Mouse (Mus musculus): ENCODE measurements around the gene Srrt. TPM values are rescaled to one million over a fixed set of nuclear protein-coding genes. Genes with fewer than 3 reads are reported as not detected.
A peak's percentile ranks its signal among the peaks of the same experiment; 100 is the strongest.

Gene Srrt
- polyA plus RNA-seq, 1 experiment from 2014 or later: 101 TPM

DNA sequence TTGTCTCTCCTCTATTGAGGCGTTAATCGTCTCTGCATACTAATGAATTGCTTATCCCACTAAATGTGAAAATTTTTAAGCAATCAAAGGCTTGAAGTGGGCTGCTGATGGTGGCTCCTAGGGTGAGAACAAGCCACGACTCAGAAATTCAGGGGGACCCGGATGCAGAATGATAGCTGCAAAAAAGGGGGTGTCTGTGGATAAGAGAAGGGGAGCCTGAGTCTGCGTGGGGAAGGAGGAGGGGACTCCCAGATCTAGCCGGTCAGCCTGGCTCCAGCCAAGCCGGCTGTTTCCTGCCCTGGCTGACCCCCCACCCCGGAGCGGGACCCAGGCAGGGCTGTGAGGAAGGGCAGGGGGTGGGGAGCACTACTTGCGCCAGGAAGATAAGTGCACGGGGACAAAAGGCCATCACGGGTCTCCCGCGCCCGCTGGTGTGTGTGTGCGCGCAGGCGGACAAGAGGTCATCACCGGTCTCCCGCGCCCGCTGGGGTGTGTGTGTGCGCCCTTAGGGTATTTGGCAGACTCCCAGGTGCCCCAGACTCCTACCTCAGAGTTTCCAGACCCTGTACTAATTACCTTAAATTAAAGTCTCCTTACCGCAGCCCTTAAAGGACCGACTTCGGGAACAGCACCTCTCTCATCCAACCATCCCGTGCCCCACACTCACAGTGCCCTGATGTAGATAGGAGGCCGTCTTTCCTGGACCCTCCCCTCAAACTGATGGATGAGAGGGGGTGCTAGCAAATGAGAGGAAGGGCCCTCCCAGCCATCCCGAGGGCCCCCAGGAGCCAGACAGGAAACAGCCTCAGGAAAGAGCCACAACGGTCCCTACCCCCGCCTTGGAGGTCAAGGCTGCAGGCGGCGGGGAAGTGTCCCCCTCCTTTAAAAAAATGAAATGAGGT, 41.3 kb upstream of the Srrt start:
- Histone ChIP-seq H3K4me2 (ENCODE audit: low read depth, low read length) (peak overlapping the region; percentile 90), H3K9ac (ENCODE audit: low read depth, low read length) (peak overlapping the region; percentile 64), H3K27ac (replicated peaks; ENCODE audit: low read depth, low read length) (peak overlapping the region; percentile 97), H3K27me3 (replicated peaks; ENCODE audit: control insufficient read depth, insufficient read depth, low read length) (no peaks in the 10 kb centered on the region), H3K4me3 (ENCODE audit: low read depth, low read length) (peak overlapping the region; percentile 93), H3K36me3 (ENCODE audit: control insufficient read depth, insufficient read depth, low read length) (peaks cover 4% of the 10 kb centered on the region), H3K4me1 (ENCODE audit: control insufficient read depth, insufficient read depth, low read length) (peaks cover 23% of the 10 kb centered on the region), H3K9me3 (ENCODE audit: control insufficient read depth, low read length) (no peaks in the 10 kb centered on the region)
- ATAC-seq (ENCODE audit: low read depth): no peak
- 1% methylated on average over 33 of the region's 33 CpGs for WGBS
- peak; percentile 45 for DNase-seq (ENCODE audit: low spot score)

DNA sequence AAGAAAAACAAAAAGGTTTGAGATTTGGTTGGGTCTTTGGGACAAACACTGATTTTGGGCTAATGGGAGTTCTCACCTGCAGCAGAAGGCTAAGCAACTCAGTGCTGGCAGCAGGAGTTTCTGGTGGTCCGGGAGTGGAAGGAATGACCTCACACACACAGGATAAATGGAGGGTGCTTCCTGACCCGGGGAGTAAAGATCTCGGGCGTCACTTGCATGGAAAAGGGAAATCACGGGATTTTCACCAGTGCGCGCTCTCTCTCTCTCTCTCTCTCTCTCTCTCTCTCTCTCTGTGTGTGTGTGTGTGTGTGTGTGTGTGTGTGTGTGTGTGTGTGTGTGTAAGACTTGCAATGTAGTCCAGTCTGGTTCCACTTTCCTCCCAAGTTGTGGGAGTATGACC, 40.4 kb upstream of the Srrt start:
- no peak overlapping the region for H3K27ac ChIP-seq (replicated peaks; ENCODE audit: low read depth, low read length)
- no peaks in the 10 kb centered on the region for H3K27me3 ChIP-seq (replicated peaks; ENCODE audit: control insufficient read depth, insufficient read depth, low read length)
- H3K36me3 ChIP-seq (ENCODE audit: control insufficient read depth, insufficient read depth, low read length): no peaks in the 10 kb centered on the region
- DNase-seq (ENCODE audit: low spot score) (no peak), ATAC-seq (ENCODE audit: low read depth) (no peak)
- H3K4me2 ChIP-seq (ENCODE audit: low read depth, low read length): peak overlapping the region; percentile 90; the same call in 1 of the 2 replicates
- H3K4me3 ChIP-seq (ENCODE audit: low read depth, low read length): no peak overlapping the region
- H3K9me3 ChIP-seq (ENCODE audit: control insufficient read depth, low read length): no peaks in the 10 kb centered on the region
- H3K9ac ChIP-seq (ENCODE audit: low read depth, low read length): no peak overlapping the region
- 34% methylated on average over 7 of the region's 7 CpGs for WGBS
- H3K4me1 ChIP-seq (ENCODE audit: control insufficient read depth, insufficient read depth, low read length): peaks cover 22% of the 10 kb centered on the region

DNA sequence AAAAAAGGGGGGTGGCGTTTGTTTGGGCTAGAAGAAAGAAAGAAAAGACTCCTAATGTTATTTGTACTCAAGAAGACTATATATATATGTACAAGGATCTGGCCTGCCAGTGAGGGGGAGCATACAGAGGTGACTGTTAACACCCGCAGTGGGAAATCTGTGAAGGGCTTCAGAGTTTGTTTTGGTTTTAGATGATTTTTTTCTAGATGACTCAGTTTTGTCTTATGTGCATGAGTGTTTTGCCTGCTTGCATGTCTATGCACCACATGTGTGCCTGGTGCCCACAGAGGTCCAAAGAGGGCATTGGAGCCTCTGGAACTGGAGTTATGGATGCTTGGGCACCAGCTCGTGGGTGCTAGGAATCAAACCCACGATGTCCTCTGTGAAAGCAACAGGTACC, 39.5 kb upstream of the Srrt start:
- WGBS: 82% methylated on average over 4 of the region's 4 CpGs
- peaks cover 17% of the 10 kb centered on the region for H3K4me1 ChIP-seq (ENCODE audit: control insufficient read depth, insufficient read depth, low read length)
- no peak for ATAC-seq (ENCODE audit: low read depth)
- no peak overlapping the region for H3K4me3 ChIP-seq (ENCODE audit: low read depth, low read length)
- no peak overlapping the region for H3K27ac ChIP-seq (replicated peaks; ENCODE audit: low read depth, low read length)
- no peaks in the 10 kb centered on the region for H3K27me3 ChIP-seq (replicated peaks; ENCODE audit: control insufficient read depth, insufficient read depth, low read length)
- H3K9ac ChIP-seq (ENCODE audit: low read depth, low read length): no peak overlapping the region
- H3K36me3 ChIP-seq (ENCODE audit: control insufficient read depth, insufficient read depth, low read length): no peaks in the 10 kb centered on the region
- no peak overlapping the region for H3K4me2 ChIP-seq (ENCODE audit: low read depth, low read length)
- no peak for DNase-seq (ENCODE audit: low spot score)
- H3K9me3 ChIP-seq (ENCODE audit: control insufficient read depth, low read length): no peaks in the 10 kb centered on the region

DNA sequence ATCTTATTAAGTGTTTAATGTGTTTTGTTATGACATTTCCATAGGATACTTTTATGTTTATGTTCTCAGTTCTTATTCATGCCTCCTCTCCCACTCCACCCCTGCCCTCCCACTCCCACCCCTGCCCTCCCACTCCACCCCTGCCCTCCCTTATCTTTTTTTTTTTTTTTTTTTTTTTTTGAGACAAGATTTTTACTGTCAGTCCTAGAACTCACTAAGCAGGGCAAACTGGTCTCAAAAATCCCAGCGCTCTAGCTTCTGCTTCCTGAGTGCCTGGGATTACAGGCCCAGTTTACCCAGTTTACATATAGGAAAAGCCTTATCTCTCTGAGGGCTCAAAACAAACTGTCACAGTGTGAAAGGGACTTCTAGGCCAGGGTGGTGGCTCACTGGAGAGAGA, 38.9 kb upstream of the Srrt start:
- H3K4me3 ChIP-seq (ENCODE audit: low read depth, low read length): no peak overlapping the region
- H3K4me2 ChIP-seq (ENCODE audit: low read depth, low read length): no peak overlapping the region
- no peak overlapping the region for H3K9ac ChIP-seq (ENCODE audit: low read depth, low read length)
- no peaks in the 10 kb centered on the region for H3K27me3 ChIP-seq (replicated peaks; ENCODE audit: control insufficient read depth, insufficient read depth, low read length)
- DNase-seq (ENCODE audit: low spot score): no peak
- no peak for ATAC-seq (ENCODE audit: low read depth)
- no peak overlapping the region for H3K27ac ChIP-seq (replicated peaks; ENCODE audit: low read depth, low read length)
- H3K4me1 ChIP-seq (ENCODE audit: control insufficient read depth, insufficient read depth, low read length): peaks cover 17% of the 10 kb centered on the region
- no peaks in the 10 kb centered on the region for H3K9me3 ChIP-seq (ENCODE audit: control insufficient read depth, low read length)
- 70% methylated on average over 1 of the region's 1 CpGs for WGBS
- no peaks in the 10 kb centered on the region for H3K36me3 ChIP-seq (ENCODE audit: control insufficient read depth, insufficient read depth, low read length)

- Histone ChIP-seq H3K4me3 (ENCODE audit: low read depth, low read length) (no peak overlapping the region), H3K9ac (ENCODE audit: low read depth, low read length) (no peak overlapping the region), H3K4me1 (ENCODE audit: control insufficient read depth, insufficient read depth, low read length) (peaks cover 17% of the 10 kb centered on the region), H3K27me3 (replicated peaks; ENCODE audit: control insufficient read depth, insufficient read depth, low read length) (no peaks in the 10 kb centered on the region), H3K36me3 (ENCODE audit: control insufficient read depth, insufficient read depth, low read length) (no peaks in the 10 kb centered on the region), H3K9me3 (ENCODE audit: control insufficient read depth, low read length) (no peaks in the 10 kb centered on the region), H3K4me2 (ENCODE audit: low read depth, low read length) (0 out of 2 replicates have a peak overlapping the region, but pooled peaks have one; percentile 12), H3K27ac (replicated peaks; ENCODE audit: low read depth, low read length) (no peak overlapping the region)
- ATAC-seq (ENCODE audit: low read depth): no peak
- peak; percentile 53 for DNase-seq (ENCODE audit: low spot score)
- WGBS: 12% methylated on average over 9 of the region's 9 CpGs
These were observed 38.3 kb upstream of the Srrt start for GRCm38 (mm10) chr5:137345821-137346220.

DNA sequence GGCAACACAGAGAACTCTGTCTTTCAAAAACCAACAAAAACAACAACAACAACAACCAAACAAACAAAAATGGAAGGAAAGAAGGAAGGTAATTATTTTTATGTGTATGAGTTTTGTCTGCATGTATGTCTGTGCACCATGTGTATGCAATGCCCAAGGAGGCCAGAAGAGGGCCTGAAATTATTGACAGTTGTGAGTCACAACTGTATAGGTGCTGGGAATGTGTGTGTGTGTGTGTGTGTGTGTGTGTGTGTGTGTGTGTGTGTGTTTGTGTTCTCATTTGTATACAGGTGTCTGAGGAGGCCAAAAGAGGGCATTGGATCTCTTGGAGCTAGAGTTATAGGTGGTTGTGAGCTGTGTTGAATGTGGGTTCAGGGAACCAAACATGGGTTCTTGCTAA, 36.4 kb upstream of the Srrt start:
- Histone ChIP-seq H3K4me2 (ENCODE audit: low read depth, low read length) (no peak overlapping the region), H3K4me1 (ENCODE audit: control insufficient read depth, insufficient read depth, low read length) (peaks cover 18% of the 10 kb centered on the region), H3K9me3 (ENCODE audit: control insufficient read depth, low read length) (no peaks in the 10 kb centered on the region), H3K9ac (ENCODE audit: low read depth, low read length) (no peak overlapping the region), H3K36me3 (ENCODE audit: control insufficient read depth, insufficient read depth, low read length) (no peaks in the 10 kb centered on the region), H3K4me3 (ENCODE audit: low read depth, low read length) (no peak overlapping the region), H3K27me3 (replicated peaks; ENCODE audit: control insufficient read depth, insufficient read depth, low read length) (no peaks in the 10 kb centered on the region), H3K27ac (replicated peaks; ENCODE audit: low read depth, low read length) (no peak overlapping the region)
- DNase-seq (ENCODE audit: low spot score) (no peak), ATAC-seq (ENCODE audit: low read depth) (no peak)

- ATAC-seq (ENCODE audit: low read depth) (no peak), DNase-seq (ENCODE audit: low spot score) (no peak)
- 90% methylated on average over 5 of the region's 5 CpGs for WGBS
- H3K9ac ChIP-seq (ENCODE audit: low read depth, low read length): no peak overlapping the region
- no peak overlapping the region for H3K4me3 ChIP-seq (ENCODE audit: low read depth, low read length)
- H3K27ac ChIP-seq (replicated peaks; ENCODE audit: low read depth, low read length): no peak overlapping the region
- H3K36me3 ChIP-seq (ENCODE audit: control insufficient read depth, insufficient read depth, low read length): no peaks in the 10 kb centered on the region
- H3K4me2 ChIP-seq (ENCODE audit: low read depth, low read length): no peak overlapping the region
- H3K4me1 ChIP-seq (ENCODE audit: control insufficient read depth, insufficient read depth, low read length): peaks cover 14% of the 10 kb centered on the region
- H3K27me3 ChIP-seq (replicated peaks; ENCODE audit: control insufficient read depth, insufficient read depth, low read length): no peaks in the 10 kb centered on the region
- H3K9me3 ChIP-seq (ENCODE audit: control insufficient read depth, low read length): no peaks in the 10 kb centered on the region
These were observed 35.9 kb upstream of the Srrt start for GRCm38 (mm10) chr5:137343412-137343811.

- no peak overlapping the region for H3K27ac ChIP-seq (replicated peaks; ENCODE audit: low read depth, low read length)
- H3K4me3 ChIP-seq (ENCODE audit: low read depth, low read length): no peak overlapping the region
- DNase-seq (ENCODE audit: low spot score) (no peak), ATAC-seq (ENCODE audit: low read depth) (no peak)
- no peak overlapping the region for H3K9ac ChIP-seq (ENCODE audit: low read depth, low read length)
- H3K9me3 ChIP-seq (ENCODE audit: control insufficient read depth, low read length): no peaks in the 10 kb centered on the region
- H3K27me3 ChIP-seq (replicated peaks; ENCODE audit: control insufficient read depth, insufficient read depth, low read length): no peaks in the 10 kb centered on the region
- H3K36me3 ChIP-seq (ENCODE audit: control insufficient read depth, insufficient read depth, low read length): no peaks in the 10 kb centered on the region
- H3K4me2 ChIP-seq (ENCODE audit: low read depth, low read length): no peak overlapping the region
- WGBS: 56% methylated on average over 7 of the region's 7 CpGs
- H3K4me1 ChIP-seq (ENCODE audit: control insufficient read depth, insufficient read depth, low read length): peaks cover 15% of the 10 kb centered on the region
These were observed 35.0 kb upstream of the Srrt start for GRCm38 (mm10) chr5:137342407-137343012.
